Mouse (Mus musculus) hindbrain, embryonic 14.5 days (tissue): ENCODE measurements around the gene Lsm10. TPM values are rescaled to one million over a fixed set of nuclear protein-coding genes. Genes with fewer than 3 reads are reported as not detected.

Source experiments
- ATAC-seq: fragments of 200-750 bp; cut with Nextera tagmentation; 2 replicates; pipeline ENCODE4 v1.8.0; 2017; ENCODE audit warnings: moderate number of reproducible peaks, mild to moderate bottlenecking, moderate TSS enrichment, moderate library complexity; ENCODE audit not compliant: low FRiP score
- DNase-seq: peaks from one replicate; pipeline ENCODE4 v3.0.0-alpha.2; 2015; ENCODE audit warnings: low spot score
- H3K27ac ChIP-seq: fragments of 300-500 bp; sonication (generic); 2 replicates; pipeline ENCODE4 v1.5.1; 2014; ENCODE audit warnings: mild to moderate bottlenecking, moderate library complexity
- H3K27me3 ChIP-seq: fragments of 300-500 bp; sonication (generic); 2 replicates; pipeline ENCODE4 v1.6.1; 2014; ENCODE audit warnings: mild to moderate bottlenecking, low read length, mixed read lengths; ENCODE audit not compliant: control insufficient read depth, insufficient read depth
- H3K36me3 ChIP-seq: fragments of 300-500 bp; sonication (generic); replicated peaks from 2 replicates; pipeline ENCODE4 v1.6.1; 2014; ENCODE audit not compliant: control insufficient read depth, insufficient read depth
- H3K4me1 ChIP-seq: fragments of 300-500 bp; sonication (generic); replicated peaks from 2 replicates; pipeline ENCODE4 v1.6.1; 2014; ENCODE audit warnings: antibody characterized with exemption, low read length, mixed read lengths; ENCODE audit not compliant: control insufficient read depth, insufficient read depth
- H3K4me2 ChIP-seq: fragments of 300-500 bp; sonication (generic); replicated peaks from 2 replicates; pipeline ENCODE4 v1.6.1; 2014; ENCODE audit warnings: mild to moderate bottlenecking, moderate library complexity
- H3K4me3 ChIP-seq: fragments of 300-500 bp; sonication (generic); replicated peaks from 2 replicates; pipeline ENCODE4 v1.5.1; 2014; ENCODE audit warnings: mild to moderate bottlenecking, low read length
- H3K9ac ChIP-seq: fragments of 300-500 bp; sonication (generic); 2 replicates; pipeline ENCODE4 v1.6.1; 2014
- H3K9me3 ChIP-seq: fragments of 300-500 bp; sonication (generic); 2 replicates; pipeline ENCODE4 v1.6.1; 2016; ENCODE audit warnings: low read length; ENCODE audit not compliant: control insufficient read depth
- WGBS: fragments of 180-500 bp; shearing (Covaris S2); extraction: QIAGEN DNeasy Blood & Tissue Kit; methylation state at CpG from one replicate; pipeline ENCODE4 v1.1.7; 2014; 5-methylcytosine and 5-hydroxymethylcytosine counted together
- polyA plus RNA-seq: library from polyadenylated mRNA; unstranded; fragments of >200 nt; fragmentation: Nextera tagmentation; extraction: Ambion mirVana; gene quantifications from 2 replicates; pipeline ENCODE4 v1.2.1, GENCODE M21; 2014

Gene Lsm10
- polyA plus RNA-seq, 1 experiment from 2014 or later: 49.1 TPM

DNA sequence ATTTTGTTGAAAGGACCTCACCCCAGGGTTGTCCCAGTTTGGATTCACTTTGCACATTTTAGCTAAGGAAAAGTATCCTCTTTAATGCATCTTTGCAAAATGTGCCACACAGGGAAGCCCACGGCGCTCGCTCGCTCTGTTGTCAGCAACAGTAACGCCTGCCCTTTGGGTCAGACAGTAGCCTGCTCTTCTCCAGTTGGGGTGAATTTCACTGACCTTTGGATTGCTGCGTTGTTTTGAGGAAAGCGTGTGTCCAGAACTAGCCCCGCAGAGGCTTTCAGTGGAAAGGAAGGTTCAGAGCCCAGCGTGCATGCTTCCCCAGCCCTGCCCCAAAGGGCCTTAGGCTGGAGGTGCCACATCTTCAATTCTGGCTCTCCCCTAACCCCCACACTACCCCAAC lies 19.0 kb downstream of the Lsm10 start:
- ATAC-seq (no peak), DNase-seq (no peak)
- H3K4me2 ChIP-seq: no peak overlapping the region
- no peaks in the 10 kb centered on the region for H3K27me3 ChIP-seq
- H3K9ac ChIP-seq: no peak overlapping the region
- H3K4me3 ChIP-seq: no peak overlapping the region
- H3K9me3 ChIP-seq: no peaks in the 10 kb centered on the region
- 83% methylated on average over 9 of the region's 9 CpGs for WGBS
- H3K27ac ChIP-seq: no peak overlapping the region
- no peaks in the 10 kb centered on the region for H3K36me3 ChIP-seq
- peaks cover 26% of the 10 kb centered on the region for H3K4me1 ChIP-seq

DNA sequence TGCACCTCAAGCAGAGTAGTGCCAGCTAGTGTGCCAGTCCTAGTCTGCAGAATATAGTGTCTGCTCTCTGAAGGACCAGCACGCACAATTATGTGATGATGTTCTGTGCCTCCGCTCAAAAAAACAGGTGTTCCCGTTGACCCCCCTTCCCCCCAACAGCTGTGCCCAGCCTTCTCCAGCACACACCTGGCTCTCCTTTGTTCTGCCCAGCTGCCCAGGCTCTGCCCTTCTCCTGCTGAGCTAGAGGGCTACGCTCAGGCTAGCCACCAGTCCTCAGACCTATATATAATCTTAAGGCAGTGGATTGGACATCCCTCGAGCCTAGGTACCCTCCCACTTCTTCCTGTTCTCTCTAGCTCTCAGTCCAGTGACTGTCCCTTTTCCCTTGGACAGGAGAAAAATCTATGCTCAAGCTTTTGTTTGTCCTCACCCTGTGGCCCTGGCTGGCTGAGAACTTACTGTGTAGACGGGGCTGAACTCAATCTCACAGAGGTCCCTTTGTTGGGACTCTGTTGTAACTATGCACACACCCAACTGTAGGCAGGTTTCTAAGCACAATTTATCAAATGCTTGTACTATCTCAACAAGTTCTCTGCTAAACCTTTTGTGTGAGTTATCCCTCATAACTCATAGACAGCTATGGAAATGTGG lies 19.6 kb downstream of the Lsm10 start:
- WGBS: 77% methylated on average over 6 of the region's 6 CpGs
- no peak for DNase-seq
- Histone ChIP-seq H3K27me3 (no peaks in the 10 kb centered on the region), H3K9me3 (peaks cover 1% of the 10 kb centered on the region; the same call in 1 of the 2 replicates), H3K4me3 (no peak overlapping the region), H3K9ac (no peak overlapping the region), H3K4me1 (peaks cover 20% of the 10 kb centered on the region), H3K4me2 (no peak overlapping the region), H3K36me3 (0 out of 2 replicates have a peak, but pooled peaks cover 2% of the 10 kb centered on the region), H3K27ac (no peak overlapping the region)
- ATAC-seq: no peak

DNA sequence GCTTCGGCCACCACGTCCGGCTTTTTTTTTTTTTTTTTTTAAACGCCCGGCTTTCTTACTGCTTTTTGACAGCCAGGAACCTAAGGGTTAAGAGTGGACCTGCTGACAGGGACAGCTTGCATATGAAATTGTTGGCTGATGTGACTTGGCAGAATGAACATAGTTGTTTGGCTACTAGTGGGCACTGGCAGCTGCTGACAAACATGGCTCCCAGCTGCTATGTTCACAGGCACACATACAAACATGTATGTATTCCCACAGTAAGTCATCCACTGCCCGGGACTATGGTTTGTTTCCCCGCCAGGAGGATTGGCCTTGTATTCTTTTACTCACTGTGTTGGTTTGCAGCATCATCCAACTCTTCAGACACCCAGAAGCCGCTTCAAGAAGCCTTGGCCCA lies 20.7 kb downstream of the Lsm10 start:
- H3K9ac ChIP-seq: no peak overlapping the region
- H3K9me3 ChIP-seq: peaks cover 11% of the 10 kb centered on the region; the same call in 1 of the 2 replicates
- H3K4me1 ChIP-seq: peaks cover 15% of the 10 kb centered on the region; the same call in 1 of the 2 replicates
- no peak overlapping the region; the same call in 1 of the 2 replicates for H3K27ac ChIP-seq
- no peak for ATAC-seq
- H3K27me3 ChIP-seq: no peaks in the 10 kb centered on the region
- 85% methylated on average over 8 of the region's 8 CpGs for WGBS
- H3K36me3 ChIP-seq: peaks cover 6% of the 10 kb centered on the region; the same call in 1 of the 2 replicates
- no peak for DNase-seq
- H3K4me3 ChIP-seq: no peak overlapping the region
- H3K4me2 ChIP-seq: no peak overlapping the region

DNA sequence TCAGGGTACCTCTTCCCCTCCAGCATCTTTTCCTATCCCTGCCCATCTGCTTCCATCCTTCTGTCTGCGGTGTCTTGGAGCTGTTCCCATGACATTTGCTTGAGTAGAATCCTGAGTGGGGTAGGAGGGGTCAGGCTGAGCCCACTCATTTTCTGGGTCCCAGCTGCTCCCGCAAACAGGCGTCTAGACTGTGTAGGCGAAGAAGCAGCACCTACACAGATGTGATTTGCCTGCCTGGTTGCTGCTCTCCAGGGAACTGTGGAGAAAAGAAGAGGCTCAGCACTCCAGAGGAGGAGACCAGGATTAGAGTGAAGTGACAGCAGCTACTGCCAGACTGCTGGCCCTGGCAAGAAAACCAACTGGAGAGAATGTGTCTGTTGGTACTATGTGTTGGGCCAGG lies 22.2 kb downstream of the Lsm10 start:
- 67% methylated on average over 4 of the region's 4 CpGs for WGBS
- no peak overlapping the region for H3K4me3 ChIP-seq
- H3K27me3 ChIP-seq: no peaks in the 10 kb centered on the region
- ATAC-seq (no peak), DNase-seq (no peak)
- no peak overlapping the region for H3K27ac ChIP-seq
- peaks cover 6% of the 10 kb centered on the region for H3K36me3 ChIP-seq
- peaks cover 10% of the 10 kb centered on the region; the same call in 1 of the 2 replicates for H3K4me1 ChIP-seq
- no peak overlapping the region for H3K9ac ChIP-seq
- H3K9me3 ChIP-seq: peaks cover 11% of the 10 kb centered on the region; the same call in 1 of the 2 replicates
- H3K4me2 ChIP-seq: no peak overlapping the region

DNA sequence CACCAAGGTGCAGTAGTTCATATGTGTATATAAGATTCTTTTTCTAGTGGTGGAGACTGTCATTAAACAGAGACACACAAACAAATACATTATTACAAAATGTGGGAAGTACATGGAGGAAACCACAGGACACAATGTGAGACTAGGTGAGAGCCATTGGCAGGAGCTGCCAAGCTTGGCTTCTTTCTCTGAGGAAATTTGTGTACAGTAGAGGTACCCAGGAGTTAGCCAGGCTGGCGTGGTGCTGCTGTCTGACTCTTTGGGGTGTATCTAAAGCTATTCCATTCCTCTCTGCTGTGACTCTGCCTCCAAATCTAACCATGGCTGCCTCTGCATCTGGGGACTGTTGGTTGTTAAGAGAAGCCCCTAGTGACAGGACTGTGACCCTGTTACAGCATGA lies 22.6 kb downstream of the Lsm10 start:
- no peak for ATAC-seq
- 79% methylated on average over 1 of the region's 1 CpGs for WGBS
- no peak overlapping the region for H3K27ac ChIP-seq

DNA sequence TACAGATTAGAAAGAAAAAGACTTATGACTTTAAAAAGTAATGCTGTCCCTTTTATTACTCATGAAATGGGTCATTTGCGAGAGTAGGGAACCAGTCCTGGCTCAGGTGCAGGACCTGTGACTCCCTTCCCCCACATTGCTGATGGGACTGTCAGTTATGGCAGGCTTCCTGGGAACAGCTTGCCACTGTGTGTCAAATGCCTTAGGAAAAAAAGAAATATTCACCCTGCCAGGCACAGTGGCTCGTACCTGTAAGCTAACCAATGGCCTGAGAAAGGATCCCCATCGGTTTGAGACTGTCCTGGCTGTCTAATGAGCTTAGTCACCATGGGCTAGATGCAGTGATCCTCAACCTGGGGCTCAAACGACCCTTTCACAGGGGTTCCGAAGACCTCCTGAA lies 23.6 kb downstream of the Lsm10 start:
- Histone ChIP-seq H3K4me2 (no peak overlapping the region), H3K27me3 (no peaks in the 10 kb centered on the region), H3K9me3 (peaks cover 11% of the 10 kb centered on the region; the same call in 1 of the 2 replicates), H3K9ac (no peak overlapping the region), H3K27ac (no peak overlapping the region), H3K36me3 (peaks cover 20% of the 10 kb centered on the region), H3K4me1 (peaks cover 10% of the 10 kb centered on the region; the same call in 1 of the 2 replicates), H3K4me3 (no peak overlapping the region)
- DNase-seq (no peak), ATAC-seq (no peak)
- 83% methylated on average over 5 of the region's 5 CpGs for WGBS

More for the DNA sequence above, 22.6 kb downstream of the Lsm10 start:
- H3K36me3 ChIP-seq: peaks cover 10% of the 10 kb centered on the region
- H3K27me3 ChIP-seq: no peaks in the 10 kb centered on the region
- DNase-seq: no peak
- no peak overlapping the region for H3K4me2 ChIP-seq
- peaks cover 10% of the 10 kb centered on the region; the same call in 1 of the 2 replicates for H3K4me1 ChIP-seq
- peaks cover 11% of the 10 kb centered on the region; the same call in 1 of the 2 replicates for H3K9me3 ChIP-seq
- no peak overlapping the region for H3K9ac ChIP-seq
- no peak overlapping the region for H3K4me3 ChIP-seq

DNA sequence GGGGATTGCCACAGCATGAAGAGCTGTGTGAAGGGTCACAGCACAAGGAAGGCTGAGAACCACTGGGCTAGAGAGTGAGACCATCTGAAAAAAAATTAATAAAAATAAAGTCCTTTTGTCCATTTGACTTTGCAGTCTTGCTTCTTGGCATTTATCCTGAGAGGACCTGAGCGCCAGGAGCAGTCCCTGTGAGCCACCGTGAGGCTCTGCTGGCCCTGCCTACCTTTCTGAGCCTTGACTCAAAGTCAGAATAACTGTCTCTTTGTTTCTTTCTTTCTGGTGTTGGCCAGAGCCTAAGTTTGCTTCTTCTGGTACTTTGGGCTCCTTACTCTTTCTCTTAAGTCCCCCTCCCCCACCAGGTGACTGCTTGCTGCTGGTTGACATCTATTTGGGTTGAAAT lies 24.1 kb downstream of the Lsm10 start:
- Histone ChIP-seq H3K9ac (no peak overlapping the region), H3K36me3 (peaks cover 25% of the 10 kb centered on the region), H3K9me3 (peaks cover 11% of the 10 kb centered on the region; the same call in 1 of the 2 replicates), H3K4me1 (peaks cover 7% of the 10 kb centered on the region; the same call in 1 of the 2 replicates), H3K4me3 (no peak overlapping the region), H3K4me2 (no peak overlapping the region), H3K27ac (no peak overlapping the region), H3K27me3 (no peaks in the 10 kb centered on the region)
- WGBS: 97% methylated on average over 2 of the region's 2 CpGs
- ATAC-seq (no peak), DNase-seq (no peak)

DNA sequence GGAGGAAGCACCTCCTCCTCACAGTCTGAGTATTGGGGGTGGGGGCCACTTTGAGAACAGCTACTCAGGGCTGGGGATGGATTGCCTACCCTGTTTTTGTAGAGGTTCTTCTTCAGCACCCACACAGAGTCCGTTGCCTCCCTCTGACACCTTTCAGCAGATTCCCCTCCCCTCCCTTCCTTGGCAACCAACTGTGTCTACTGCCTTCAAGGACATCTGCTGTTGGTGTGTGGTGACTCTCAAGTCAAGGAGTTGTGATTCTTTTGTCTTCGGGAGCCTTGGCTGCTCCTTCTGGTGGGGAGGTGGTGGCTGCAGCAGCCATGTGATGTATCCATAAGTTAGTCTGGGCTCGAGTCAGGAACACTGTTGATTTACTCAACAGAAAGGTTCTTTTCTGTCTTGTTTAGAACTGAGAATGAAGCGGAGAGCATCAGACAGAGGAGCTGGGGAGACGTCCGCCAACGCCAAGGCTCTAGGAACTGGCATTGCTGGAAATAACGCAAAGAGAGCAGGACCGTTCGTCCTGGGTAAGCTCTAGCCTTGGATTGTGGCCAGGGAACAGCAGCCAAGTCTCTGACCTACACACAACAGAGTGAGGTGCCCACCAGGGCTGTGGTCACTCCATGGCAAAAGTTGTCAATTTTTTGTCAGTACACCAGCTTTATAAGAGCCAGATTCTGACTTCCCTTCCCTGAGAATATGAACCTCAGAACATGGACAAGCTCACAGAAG lies 27.1 kb downstream of the Lsm10 start:
- ATAC-seq: no peak
- peaks cover 53% of the 10 kb centered on the region for H3K36me3 ChIP-seq
- no peak overlapping the region for H3K27ac ChIP-seq
- H3K9ac ChIP-seq: no peak overlapping the region
- DNase-seq: no peak
- no peak overlapping the region for H3K4me3 ChIP-seq
- peaks cover 11% of the 10 kb centered on the region; the same call in 1 of the 2 replicates for H3K9me3 ChIP-seq
- no peak overlapping the region for H3K4me2 ChIP-seq
- 80% methylated on average over 10 of the region's 10 CpGs for WGBS
- H3K27me3 ChIP-seq: no peaks in the 10 kb centered on the region
- 0 out of 2 replicates have a peak, but pooled peaks cover 2% of the 10 kb centered on the region for H3K4me1 ChIP-seq

DNA sequence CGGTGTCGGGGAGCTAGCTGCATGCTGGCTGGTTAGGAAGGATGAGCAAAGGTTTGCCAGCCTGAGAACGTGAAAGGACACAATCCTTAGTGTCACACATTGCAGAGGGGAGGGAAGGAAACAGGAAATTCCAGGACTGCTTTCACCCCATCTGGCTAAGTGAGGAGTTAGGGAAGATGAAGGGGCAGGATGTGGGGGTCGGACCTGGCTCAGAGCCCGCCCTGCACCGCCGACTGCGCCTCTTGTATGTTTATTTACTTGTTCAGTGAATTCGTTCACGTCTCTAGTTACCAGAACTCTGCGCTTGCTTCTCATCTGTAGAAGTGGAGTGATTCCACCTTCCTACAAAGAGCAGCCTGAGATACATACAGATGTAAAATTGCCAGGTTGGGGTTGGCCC lies 34.1 kb downstream of the Lsm10 start:
- no peak overlapping the region for H3K4me3 ChIP-seq
- no peak for ATAC-seq
- H3K4me2 ChIP-seq: no peak overlapping the region
- peaks cover 11% of the 10 kb centered on the region; the same call in 1 of the 2 replicates for H3K4me1 ChIP-seq
- peak overlapping the region; percentile 57; the same call in 1 of the 2 replicates for H3K27ac ChIP-seq
- H3K9ac ChIP-seq: no peak overlapping the region
- 84% methylated on average over 11 of the region's 11 CpGs for WGBS
- no peak for DNase-seq
- peaks cover 77% of the 10 kb centered on the region for H3K36me3 ChIP-seq
- H3K9me3 ChIP-seq: no peaks in the 10 kb centered on the region
- no peaks in the 10 kb centered on the region for H3K27me3 ChIP-seq
